Mouse (Mus musculus): ENCODE data around the gene Tspan13.

DNA sequence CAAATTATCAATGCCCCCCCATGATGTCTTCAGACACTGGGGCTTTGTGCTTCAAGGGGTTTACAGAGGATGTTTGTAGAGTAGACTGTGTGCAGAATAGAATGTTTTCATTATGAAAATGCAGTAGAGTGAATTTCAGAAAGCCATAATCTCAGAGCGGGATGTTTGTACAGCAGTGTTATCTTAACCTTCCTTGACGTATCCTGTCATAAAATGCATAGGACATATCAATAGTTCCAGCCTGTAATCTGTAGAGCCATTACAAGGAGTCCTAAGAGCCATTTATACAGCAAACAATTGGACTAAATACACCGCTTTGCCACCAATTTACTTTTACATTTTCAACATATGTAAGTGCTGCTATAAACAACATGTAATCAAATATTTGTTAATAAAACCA lies 48.7 kb downstream of the Tspan13 start:
- TF ChIP-seq POLR2A (IDR thresholded peaks at IDR 0.05; ENCODE audit: extremely low read depth, insufficient read depth, low read length): no peak
- no peak for TF ChIP-seq CTCF (IDR thresholded peaks at IDR 0.05; ENCODE audit: low read depth, low read length)

Data from liver, adult 2 months (tissue).